Mouse (Mus musculus) layer of hippocampus, adult 2 months (tissue): ENCODE data around the gene Ccdc180. TPM values are rescaled to one million over a fixed set of nuclear protein-coding genes. Genes with fewer than 3 reads are reported as not detected.

ENCODE experiments used
- DNase-seq, 2 experiments: peaks; one replicate each; pipeline ENCODE4 v3.0.0; 2022; ENCODE audit warnings: low spot score in 2 of 2
- H3K27ac ChIP-seq: fragments of 200-600 bp; 2 replicates; pipeline ENCODE4 v1.8.1; 2022
- H3K4me3 ChIP-seq: fragments of 200-600 bp; 2 replicates; pipeline ENCODE4 v1.8.1; 2022; ENCODE audit warnings: mild to moderate bottlenecking
- CTCF ChIP-seq: fragments of 200-600 bp; conservative IDR thresholded peaks from 2 replicates; pipeline ENCODE4 v1.8.1; 2022; ENCODE audit warnings: antibody characterized with exemption, mild to moderate bottlenecking, moderate library complexity
- total RNA-seq, 2 experiments: library from RNA; stranded (reverse); gene quantifications; 2 replicates each; pipeline ENCODE4 v1.2.3; 2021

Ccdc180 gene
- total RNA-seq, 2 experiments from 2014 or later: 0.56 to 0.79 TPM

DNA sequence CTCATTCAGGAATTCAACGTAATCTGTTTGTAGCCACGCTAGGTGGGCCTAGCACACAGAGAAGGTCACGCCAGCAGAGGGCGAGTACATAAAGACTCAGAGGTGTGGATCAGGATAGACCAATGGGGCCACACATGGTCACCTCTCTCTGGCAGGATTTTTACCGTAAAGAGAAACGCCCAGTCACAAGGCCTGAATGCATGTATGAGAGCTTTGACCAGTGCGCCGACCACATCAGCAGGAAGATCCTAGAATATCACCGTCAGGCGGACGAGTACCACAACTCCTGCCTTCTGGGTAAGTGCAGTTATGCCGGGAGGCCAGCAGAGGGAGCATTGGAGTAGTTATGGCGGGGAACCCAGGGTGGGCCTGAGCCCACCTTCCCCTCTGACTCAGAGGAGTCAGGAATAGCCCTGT is 51.5 kb downstream of the Ccdc180 start:
- TF ChIP-seq CTCF: peak; percentile 88
- Histone ChIP-seq H3K4me3 (no peak overlapping the region), H3K27ac (no peak overlapping the region)
- DNase-seq: peak; percentile 15 to 56

GRCm38 (mm10) chr4:45947729-45948128 is 57.6 kb downstream of the Ccdc180 start:
- H3K4me3 ChIP-seq: no peak overlapping the region
- no peak for TF ChIP-seq CTCF
- H3K27ac ChIP-seq: no peak overlapping the region
- DNase-seq: no peak

GRCm38 (mm10) chr4:45949109-45949848 is 59.2 kb downstream of the Ccdc180 start:
- H3K27ac ChIP-seq: no peak overlapping the region

DNA sequence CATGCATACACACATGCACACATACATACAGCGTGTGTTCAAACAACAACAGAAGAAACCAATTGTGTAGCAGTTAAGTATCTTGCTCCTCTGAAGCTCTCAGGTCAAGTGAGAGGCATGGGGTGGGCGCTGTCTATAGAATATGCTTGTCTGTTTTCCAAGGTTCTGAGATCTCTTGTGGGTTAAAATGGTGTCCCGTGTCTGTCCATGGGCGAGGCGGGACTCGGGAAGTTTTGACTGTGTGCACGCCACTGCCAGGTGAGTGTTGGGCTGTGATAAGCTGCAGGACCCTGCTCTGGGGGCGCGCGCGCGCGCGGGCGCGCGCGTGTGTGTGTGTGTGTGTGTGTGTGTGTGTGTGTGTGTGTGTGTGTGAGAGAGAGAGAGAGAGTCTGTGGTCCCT is 61.7 kb downstream of the Ccdc180 start:
- no peak for DNase-seq
- Histone ChIP-seq H3K4me3 (no peak overlapping the region), H3K27ac (no peak overlapping the region)
- no peak for TF ChIP-seq CTCF

More at GRCm38 (mm10) chr4:45949109-45949848, 59.2 kb downstream of the Ccdc180 start:
- no peak for TF ChIP-seq CTCF
- DNase-seq: no peak
- H3K4me3 ChIP-seq: no peak overlapping the region

DNA sequence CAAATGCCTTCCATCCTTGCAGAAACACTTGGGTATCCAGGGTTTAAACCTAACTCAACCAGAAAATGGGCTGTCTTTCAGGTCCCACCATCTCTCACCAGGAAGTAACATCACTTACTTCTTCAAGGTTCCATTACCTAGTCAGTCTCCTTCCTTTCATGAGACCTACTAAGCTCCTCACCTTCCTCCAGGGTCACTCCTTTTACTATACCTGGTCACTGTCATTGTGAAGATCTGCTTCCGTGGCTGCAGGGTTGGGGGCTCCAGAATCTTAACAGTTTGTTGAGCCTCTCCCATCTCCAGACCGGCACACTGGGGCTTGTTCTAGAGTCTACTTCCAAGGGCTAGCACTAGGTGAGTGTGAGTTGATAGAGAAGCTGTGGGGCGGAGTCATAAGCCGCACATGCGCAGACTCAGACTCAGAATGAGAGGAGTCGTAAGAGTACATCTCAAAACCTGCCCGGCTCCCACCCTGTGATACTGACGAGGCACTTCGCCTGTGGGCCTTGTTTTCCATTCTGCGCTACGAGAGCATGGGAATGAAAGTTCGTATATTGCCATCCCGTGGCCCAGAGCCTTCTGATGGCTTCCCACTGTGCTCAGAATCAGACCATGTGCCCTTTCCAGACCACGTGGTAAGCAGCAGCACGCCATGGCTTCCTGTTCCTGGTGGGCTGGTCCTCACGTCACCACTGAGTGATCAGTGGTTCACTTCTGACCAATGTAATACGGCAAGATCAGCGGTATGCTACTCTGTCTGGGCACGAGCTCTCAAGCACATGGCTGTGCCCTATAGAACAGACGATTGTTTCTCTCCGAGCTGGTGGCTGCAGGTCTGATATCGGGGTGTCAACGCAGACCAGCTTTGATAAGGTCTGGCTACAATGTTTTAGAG is 63.2 kb downstream of the Ccdc180 start:
- Histone ChIP-seq H3K4me3 (no peak overlapping the region), H3K27ac (no peak overlapping the region)
- TF ChIP-seq CTCF: no peak
- no peak for DNase-seq

DNA sequence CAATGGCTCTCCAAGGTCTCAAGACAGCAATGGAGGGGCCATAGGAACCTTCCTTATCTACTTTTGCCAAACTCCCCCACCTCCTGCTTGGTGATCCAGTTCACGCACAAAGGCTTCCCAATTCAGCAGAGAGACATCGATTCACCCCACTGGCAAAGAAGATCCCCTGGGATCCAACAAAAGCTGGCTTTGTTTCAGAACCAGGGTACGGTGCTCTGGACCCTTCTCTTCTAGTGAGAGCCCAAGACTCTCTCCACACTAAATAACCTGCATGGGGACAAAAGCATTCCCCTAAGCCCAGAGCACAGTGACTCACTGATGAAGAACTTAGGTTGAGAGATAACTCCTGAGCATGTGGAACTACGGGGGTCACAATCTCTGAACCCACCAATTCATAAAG is 65.1 kb downstream of the Ccdc180 start:
- no peak overlapping the region for H3K27ac ChIP-seq
- DNase-seq: no peak
- H3K4me3 ChIP-seq: no peak overlapping the region
- no peak for TF ChIP-seq CTCF

DNA sequence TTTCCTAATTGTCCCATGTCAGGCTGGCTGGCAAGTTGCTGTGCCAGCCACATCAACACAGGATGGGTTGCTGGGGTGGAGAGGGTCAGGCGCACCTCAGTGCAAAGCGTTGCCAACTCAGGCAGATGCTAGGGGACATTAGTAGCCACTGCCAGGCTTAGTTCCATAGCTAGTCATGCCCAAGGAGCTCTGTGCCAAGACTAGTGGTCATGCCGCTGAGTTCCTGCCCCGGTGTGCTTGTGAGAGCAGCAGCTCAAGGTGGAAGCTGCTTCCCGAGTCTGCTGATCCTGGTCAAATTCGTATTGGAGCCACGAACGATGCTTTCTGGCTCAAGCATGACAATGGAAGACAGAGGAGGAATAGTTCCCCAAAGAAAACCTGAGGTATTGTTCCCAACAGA is 66.0 kb downstream of the Ccdc180 start:
- TF ChIP-seq CTCF: no peak
- DNase-seq: no peak
- Histone ChIP-seq H3K27ac (no peak overlapping the region), H3K4me3 (no peak overlapping the region)

DNA sequence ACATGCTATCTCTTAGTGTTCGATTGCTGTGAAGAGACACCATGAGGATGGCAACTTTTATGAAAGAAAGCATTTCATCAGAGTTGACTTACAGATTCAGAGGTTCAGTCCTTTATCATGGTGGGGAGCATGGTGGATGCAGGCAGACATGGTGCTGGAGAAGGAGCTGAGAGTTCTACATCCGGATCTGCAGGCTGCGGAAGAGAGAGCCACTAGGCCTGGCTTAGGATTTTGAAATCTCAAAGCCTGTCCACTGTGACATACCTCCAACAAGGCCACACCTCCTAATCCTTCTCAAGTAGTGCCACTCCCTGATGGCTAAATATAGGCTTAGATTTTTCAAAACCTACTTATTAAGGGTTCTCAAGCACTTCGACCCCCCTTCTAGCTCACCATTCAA is 66.6 kb downstream of the Ccdc180 start:
- no peak for DNase-seq
- TF ChIP-seq CTCF: no peak
- Histone ChIP-seq H3K27ac (no peak overlapping the region), H3K4me3 (no peak overlapping the region)

GRCm38 (mm10) chr4:45964771-45965439 is 74.8 kb downstream of the Ccdc180 start, which contains the start of gene Tdrd7:
Tdrd7 (plus strand) TSS chr4:45965334.
- Histone ChIP-seq H3K4me3 (no peak within 1 kb of the TSS), H3K27ac (no peak within 1 kb of the TSS)
- no peak for DNase-seq
- no peak for TF ChIP-seq CTCF

- Histone ChIP-seq H3K27ac (no peak overlapping the region), H3K4me3 (no peak overlapping the region)
- DNase-seq: no peak
- no peak for TF ChIP-seq CTCF
These were observed 75.8 kb downstream of the Ccdc180 start for GRCm38 (mm10) chr4:45965737-45966447.

- no peak for DNase-seq
- Histone ChIP-seq H3K27ac (no peak overlapping the region), H3K4me3 (no peak overlapping the region)
- no peak for TF ChIP-seq CTCF
These were observed 76.6 kb downstream of the Ccdc180 start for GRCm38 (mm10) chr4:45966716-45967115.

DNA sequence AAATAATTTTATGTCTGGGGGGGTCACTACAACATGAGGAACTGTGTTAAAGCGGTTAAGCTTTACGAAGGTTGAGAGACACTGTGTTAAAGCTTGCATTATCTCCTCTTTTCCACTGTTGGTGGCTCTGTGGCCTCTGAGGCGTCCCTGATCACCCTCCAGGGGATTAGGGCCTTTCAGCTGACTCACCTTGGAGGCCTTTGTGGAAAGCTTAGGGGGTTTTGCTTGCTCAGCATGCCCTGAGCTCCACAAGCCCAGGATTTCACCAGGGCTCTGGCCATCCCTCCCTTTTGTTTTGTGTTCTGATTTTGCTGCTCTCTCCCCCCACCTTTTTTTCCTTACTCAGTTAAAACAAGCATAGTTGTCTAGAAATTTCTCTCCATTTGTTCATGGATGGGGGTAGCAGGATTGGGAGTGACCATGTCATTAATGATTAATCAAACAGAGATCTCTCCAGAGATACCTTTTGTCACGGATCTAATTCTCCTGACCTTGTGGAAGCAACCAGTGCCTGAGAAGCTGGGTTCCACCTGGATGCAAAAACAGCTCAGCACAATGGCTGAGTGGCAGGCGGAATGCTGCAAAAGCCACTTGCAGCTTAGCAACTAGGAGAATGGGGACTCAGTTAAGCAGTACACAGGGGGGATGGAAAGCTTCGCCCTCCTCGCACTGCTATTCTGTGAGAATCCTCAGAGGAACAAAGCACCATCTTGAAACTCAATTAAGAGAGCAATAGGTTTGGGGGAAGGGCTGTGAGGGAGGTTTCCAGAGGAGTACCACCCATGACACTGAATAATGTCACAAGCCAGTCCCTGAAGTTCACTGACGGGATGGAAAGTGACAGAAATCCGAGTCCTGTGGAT is 77.6 kb downstream of the Ccdc180 start:
- Histone ChIP-seq H3K27ac (no peak overlapping the region), H3K4me3 (no peak overlapping the region)
- no peak for TF ChIP-seq CTCF
- DNase-seq: no peak
